Mouse (Mus musculus): ENCODE results near the gene Eif1b. TPM values are rescaled to one million over a fixed set of nuclear protein-coding genes. Genes with fewer than 3 reads are reported as not detected.

The Eif1b gene
- 63.5 TPM for polyA plus RNA-seq (2014; fragmentation: Illumina TruSeq; extraction: RNeasy Lipid Tissue Mini Kit (QIAGEN cat#74804); ENCODE audit: low read depth, low replicate concordance)

DNA sequence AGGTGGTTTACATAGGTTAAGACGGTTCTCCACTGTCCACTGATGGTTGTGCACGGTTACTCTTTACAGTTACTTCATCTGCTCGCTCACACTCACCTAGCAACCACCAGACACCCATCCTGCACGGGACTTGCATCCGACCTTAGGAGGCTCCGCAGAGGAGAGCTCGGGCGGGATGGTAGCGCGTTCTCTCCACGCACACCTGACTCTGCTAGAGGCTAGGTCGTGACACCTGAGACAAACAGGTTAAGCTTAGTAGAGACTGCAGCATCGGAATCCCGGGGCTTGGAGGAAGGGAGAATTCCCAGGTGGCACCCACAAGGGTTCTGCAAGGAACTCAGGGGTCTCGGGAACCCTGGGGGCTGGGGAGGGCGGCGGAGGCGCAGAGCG, at the start of gene Eif1b:
TSS of gene Eif1b (plus strand) at position 223 of the 390 bp plus-strand sequence.

GRCm38 (mm10) chr9:120539662-120540251, 47.7 kb downstream of the Eif1b start, which contains the start of gene Entpd3:
Gene Entpd3, plus strand, starts transcription at chr9:120539818.

Other genes with a start within 250 kb of the Eif1b start
- gene Myrip, start 190.7 kb upstream of the Eif1b start, polyA plus RNA-seq (2014; fragmentation: Illumina TruSeq; extraction: RNeasy Lipid Tissue Mini Kit (QIAGEN cat#74804); ENCODE audit: low read depth, low replicate concordance) = 0.28 TPM
- not detected for gene Entpd3, start 47.6 kb downstream of the Eif1b start, polyA plus RNA-seq (2014; fragmentation: Illumina TruSeq; extraction: RNeasy Lipid Tissue Mini Kit (QIAGEN cat#74804); ENCODE audit: low read depth, low replicate concordance)
- 412 TPM for gene Rpl14, start 79.2 kb downstream of the Eif1b start, polyA plus RNA-seq (2014; fragmentation: Illumina TruSeq; extraction: RNeasy Lipid Tissue Mini Kit (QIAGEN cat#74804); ENCODE audit: low read depth, low replicate concordance)

Data from kidney, adult 10 weeks (tissue).